Mouse (Mus musculus) testis, adult 2 months (tissue): Measurements from ENCODE around the gene Zbtb33. TPM values are rescaled to one million over a fixed set of nuclear protein-coding genes. Genes with fewer than 3 reads are reported as not detected.

Source experiments
- H3K27ac ChIP-seq: fragments of 200-500 bp; 2 replicates; pipeline ENCODE4 v1.5.1; 2012; ENCODE audit warnings: low read depth, low read length; ENCODE audit not compliant: control insufficient read depth, insufficient read depth
- H3K27me3 ChIP-seq: fragments of 200-500 bp; 2 replicates; pipeline ENCODE4 v1.6.1; 2012; ENCODE audit warnings: mild to moderate bottlenecking, low read length, moderate library complexity; ENCODE audit not compliant: control insufficient read depth, insufficient read depth
- H3K36me3 ChIP-seq: fragments of 200-500 bp; 2 replicates; pipeline ENCODE4 v1.6.1; 2012; ENCODE audit warnings: mild to moderate bottlenecking, low read length; ENCODE audit not compliant: control insufficient read depth, insufficient read depth
- H3K4me1 ChIP-seq: fragments of 200-500 bp; 2 replicates; pipeline ENCODE4 v1.6.1; 2012; ENCODE audit warnings: low read length; ENCODE audit not compliant: control insufficient read depth, insufficient read depth
- H3K4me3 ChIP-seq: fragments of 200-500 bp; 2 replicates; pipeline ENCODE4 v1.5.1; 2012; ENCODE audit warnings: low read depth, mild to moderate bottlenecking, low read length, moderate library complexity, mixed read lengths; ENCODE audit not compliant: control insufficient read depth
- CTCF ChIP-seq: fragments of 200-500 bp; IDR thresholded peaks from 2 replicates; pipeline ENCODE4 v1.5.1; 2012; ENCODE audit warnings: low read depth, mild to moderate bottlenecking, inconsistent platforms, low read length, moderate library complexity; ENCODE audit not compliant: control insufficient read depth, insufficient read depth, insufficient replicate concordance
- POLR2A ChIP-seq: fragments of 200-500 bp; IDR thresholded peaks from 2 replicates; pipeline ENCODE4 v1.6.1; 2012; ENCODE audit warnings: low read depth, mild to moderate bottlenecking, inconsistent platforms, low read length, moderate library complexity; ENCODE audit not compliant: control insufficient read depth
- polyA plus RNA-seq: library from polyadenylated mRNA; depleted of rRNA; stranded (reverse); fragments of >200 nt; gene quantifications from 2 replicates; pipeline ENCODE4 v1.2.3, GENCODE M21; 2012; rRNA removed

Gene Zbtb33
- polyA plus RNA-seq, 1 experiment = 1.0 TPM

- Histone ChIP-seq H3K27ac (no peak overlapping the region), H3K4me3 (no peak overlapping the region), H3K4me1 (no peaks in the 10 kb centered on the region), H3K36me3 (no peaks in the 10 kb centered on the region), H3K27me3 (no peaks in the 10 kb centered on the region)
- no peak for TF ChIP-seq POLR2A
- TF ChIP-seq CTCF = no peak
Observed at GRCm38 (mm10) chrX:38222757-38223156, 33.2 kb downstream of the Zbtb33 start.

GRCm38 (mm10) chrX:38229888-38230287 lies 40.3 kb downstream of the Zbtb33 start:
- no peaks in the 10 kb centered on the region for H3K36me3 ChIP-seq
- H3K27me3 ChIP-seq = no peaks in the 10 kb centered on the region
- H3K27ac ChIP-seq = no peak overlapping the region
- no peaks in the 10 kb centered on the region for H3K4me1 ChIP-seq
- TF ChIP-seq CTCF (no peak), POLR2A (no peak)
- H3K4me3 ChIP-seq = no peak overlapping the region

GRCm38 (mm10) chrX:38237731-38238130 lies 48.1 kb downstream of the Zbtb33 start:
- Histone ChIP-seq H3K36me3 (no peaks in the 10 kb centered on the region), H3K27me3 (no peaks in the 10 kb centered on the region), H3K4me3 (no peak overlapping the region), H3K27ac (no peak overlapping the region), H3K4me1 (no peaks in the 10 kb centered on the region)
- TF ChIP-seq CTCF (no peak), POLR2A (no peak)

Other genes with a start within 250 kb of the Zbtb33 start
- 7.4 and 9.9 TPM in 2 replicates for gene Btg1-ps1, start 171.0 kb upstream of the Zbtb33 start, polyA plus RNA-seq
- gene Btg1-ps2, start 146.7 kb upstream of the Zbtb33 start, polyA plus RNA-seq = 13.6 and 17.9 TPM in 2 replicates
- 0.35 and 0.60 TPM in 2 replicates for gene Rhox10, start 123.3 kb upstream of the Zbtb33 start, polyA plus RNA-seq
- gene Rhox11, start 104.7 kb upstream of the Zbtb33 start, polyA plus RNA-seq = 2.8 and 2.9 TPM in 2 replicates
- not detected in 2 replicates for gene Rhox12, start 78.9 kb upstream of the Zbtb33 start, polyA plus RNA-seq
- 6.0 TPM in 2 replicates for gene Rhox13, start 68.6 kb upstream of the Zbtb33 start, polyA plus RNA-seq
- gene Tmem255a, start 62.6 kb downstream of the Zbtb33 start, polyA plus RNA-seq = 16.1 and 24.7 TPM in 2 replicates
- not detected in 2 replicates for gene Atp1b4, start 126.4 kb downstream of the Zbtb33 start, polyA plus RNA-seq